Mouse (Mus musculus): ENCODE data around the gene Upb1.

GRCm38 (mm10) chr10:75479955-75480354, 79.0 kb downstream of the Upb1 start:
- TF ChIP-seq POLR2A (IDR thresholded peaks at IDR 0.05; ENCODE audit: low read depth, low read length) (no peak), CTCF (conservative IDR thresholded peaks at IDR 0.05; ENCODE audit: insufficient read depth, insufficient read length, low read depth, low read length) (no peak)

All from kidney, adult 2 months (tissue).